ENCODE assay signal across 7 mouse cellular contexts in genomic region chr11:32267188-32267884, GRCm38 (mm10). TPM values are rescaled to one million over a fixed set of nuclear protein-coding genes. Genes with fewer than 3 reads are reported as not detected.
DNase-seq lines count a peak whose midpoint lies in the region; ATAC-seq lines count a peak whose summit lies in the region.

TSS of gene Nprl3 (minus strand) at chr11:32267707.

- peak within 1 kb of the TSS; percentile 88 for H3K27ac ChIP-seq in intestine, embryonic 16.5 days (ENCODE audit: low read length)
- peak within 1 kb of the TSS; percentile 96 for H3K27ac ChIP-seq in midbrain, embryonic 11.5 days (ENCODE audit: low read depth, low read length)

- peak within 1 kb of the TSS; percentile 88 for H3K9ac ChIP-seq in intestine, embryonic 16.5 days (ENCODE audit: low read depth, low read length)
- peak within 1 kb of the TSS; percentile 98 for H3K9ac ChIP-seq in midbrain, embryonic 11.5 days (ENCODE audit: low read length)

- H3K27me3 ChIP-seq in intestine, embryonic 16.5 days (replicated peaks; ENCODE audit: control insufficient read depth, insufficient read depth, low read length) = no peaks in the 10 kb centered on the region
- no peaks in the 10 kb centered on the region for H3K27me3 ChIP-seq in midbrain, embryonic 11.5 days (ENCODE audit: control insufficient read depth, insufficient read depth, low read length)

- under 1% methylated on average over 53 of the region's 54 CpGs for WGBS in intestine, embryonic 16.5 days
- under 1% methylated on average over 52 of the region's 54 CpGs for WGBS in midbrain, embryonic 11.5 days

- peaks cover 10% of the 10 kb centered on the region for H3K4me1 ChIP-seq in intestine, embryonic 16.5 days (ENCODE audit: control insufficient read depth, insufficient read depth, low read length)
- no peaks in the 10 kb centered on the region; the same call in none of the 2 replicates for H3K4me1 ChIP-seq in midbrain, embryonic 11.5 days (ENCODE audit: control insufficient read depth, insufficient read depth, low read length)

- H3K4me3 ChIP-seq in intestine, embryonic 16.5 days (ENCODE audit: low read length) = peak within 1 kb of the TSS; percentile 71
- H3K4me3 ChIP-seq in midbrain, embryonic 11.5 days (ENCODE audit: low read depth, low read length) = peak within 1 kb of the TSS; percentile 80

- H3K4me2 ChIP-seq in intestine, embryonic 16.5 days (ENCODE audit: low read depth, low read length) = peak within 1 kb of the TSS; percentile 59
- peak within 1 kb of the TSS; percentile 65 for H3K4me2 ChIP-seq in midbrain, embryonic 11.5 days

- no peaks in the 10 kb centered on the region for H3K9me3 ChIP-seq in intestine, embryonic 16.5 days (ENCODE audit: control insufficient read depth, low read length)
- no peaks in the 10 kb centered on the region for H3K9me3 ChIP-seq in midbrain, embryonic 11.5 days (ENCODE audit: control insufficient read depth, low read length)

- peak; percentile 98 for DNase-seq in adrenal gland, adult 2 months
- peak; percentile 91 for DNase-seq in embryo, embryonic 11.5 days (ENCODE audit: low read depth, low spot score)
- peak; percentile 97 for DNase-seq in gastrocnemius, postnatal 4 days (ENCODE audit: low spot score in 2 of 2)
- DNase-seq in left cerebral cortex, postnatal 36 days (ENCODE audit: low spot score in 2 of 2) = peak; percentile 95 to 96
- peak; percentile 99 for DNase-seq in midbrain, embryonic 11.5 days (ENCODE audit: low spot score, missing footprints)
- peak; percentile 95 for DNase-seq in skeletal muscle tissue, adult 2 months (ENCODE audit: low read depth, low spot score)

- ATAC-seq in intestine, embryonic 16.5 days = peak; percentile 100
- ATAC-seq in midbrain, embryonic 11.5 days (ENCODE audit: low FRiP score) = peak; percentile 99

- intact Hi-C loops in left cerebral cortex, postnatal 36 days (cut with DNase I) = no loop called here

- H3K36me3 ChIP-seq in intestine, embryonic 16.5 days (ENCODE audit: control insufficient read depth, insufficient read depth, low read length) = no peaks in the 10 kb centered on the region
- 0 out of 2 replicates have a peak, but pooled peaks cover 2% of the 10 kb centered on the region for H3K36me3 ChIP-seq in midbrain, embryonic 11.5 days (ENCODE audit: control insufficient read depth, insufficient read depth, low read length)

RNA-seq across cellular contexts. Expression of gene Nprl3, which starts in this region (rescaled TPM):
- total RNA-seq in adrenal gland, adult 2 months (2021) = 10 to 100 TPM; 58.6 to 68.2 TPM
- polyA plus RNA-seq in adrenal gland, adult 2 months (2012; rRNA removed) = 176 and 201 TPM in 2 replicates
- 10 to 100 TPM; 26.1 to 33.5 TPM for total RNA-seq in gastrocnemius, postnatal 4 days (2021)
- 28.3 and 34.6 TPM in 2 replicates for polyA plus RNA-seq in intestine, embryonic 16.5 days (2015; fragmentation: Nextera tagmentation; extraction: Ambion mirVana)
- 10 to 100 TPM; 42.1 to 59.7 TPM for total RNA-seq in left cerebral cortex, postnatal 36 days (2021)
- 28.3 and 34.0 TPM in 2 replicates for polyA plus RNA-seq in midbrain, embryonic 11.5 days (2014; fragmentation: Nextera tagmentation; extraction: Ambion mirVana)

Comparison
In these comparisons a context has a peak if more than half of its experiments do, and no peak if none do; other contexts are left out.
1. Peak in every context shown above with its lines: DNase-seq, ATAC-seq, H3K4me3 ChIP-seq and H3K27ac ChIP-seq.